8 mouse cellular contexts compared by ENCODE assay signal in genomic region chr7:28665620-28666579, GRCm38 (mm10). TPM values are rescaled to one million over a fixed set of nuclear protein-coding genes. Genes with fewer than 3 reads are reported as not detected.
DNase-seq lines count a peak whose midpoint lies in the region; ATAC-seq lines count a peak whose summit lies in the region.

No protein-coding gene starts in this region.

- H3K4me2 ChIP-seq in liver, embryonic 11.5 days = peak overlapping the region; percentile 12
- peak overlapping the region; percentile 48 for H3K4me2 ChIP-seq in embryonic facial prominence, embryonic 14.5 days (ENCODE audit: low read depth, low read length)
- peak overlapping the region; percentile 36 for H3K4me2 ChIP-seq in limb, embryonic 11.5 days (ENCODE audit: low read depth, severe bottlenecking)
- peak overlapping the region; percentile 30 for H3K4me2 ChIP-seq in stomach, embryonic 14.5 days (replicated peaks; ENCODE audit: low read depth, low read length)

- H3K27ac ChIP-seq in liver, embryonic 11.5 days (ENCODE audit: low read depth, low read length) = no peak overlapping the region
- H3K27ac ChIP-seq in embryonic facial prominence, embryonic 14.5 days (replicated peaks; ENCODE audit: low read depth, low read length) = peak overlapping the region; percentile 49
- H3K27ac ChIP-seq in limb, embryonic 11.5 days (replicated peaks; ENCODE audit: low read depth, low read length) = no peak overlapping the region
- no peak overlapping the region; the same call in 1 of the 2 replicates for H3K27ac ChIP-seq in stomach, embryonic 14.5 days (ENCODE audit: low read length)

- DNase-seq in liver, embryonic 11.5 days (ENCODE audit: low spot score) = no peak
- DNase-seq in liver (no peak), ZHBTc4 (ENCODE audit: low read depth, low spot score) (peak; percentile 30)
- DNase-seq in embryonic facial prominence, embryonic 14.5 days (ENCODE audit: low spot score) = peak; percentile 92
- DNase-seq in limb, embryonic 11.5 days (ENCODE audit: low spot score) = peak; percentile 65
- no peak for DNase-seq in gastrocnemius, postnatal 25 days

- ATAC-seq in liver, embryonic 11.5 days (replicated peaks; ENCODE audit: low FRiP score) = no peak
- ATAC-seq in embryonic facial prominence, embryonic 14.5 days (ENCODE audit: low read depth) = peak; percentile 90
- ATAC-seq in limb, embryonic 11.5 days (ENCODE audit: insufficient number of reproducible peaks, low FRiP score, low TSS enrichment, low read depth) = 0 out of 2 replicates have a peak, but pooled peaks have one; percentile 44
- no peak for ATAC-seq in stomach, embryonic 14.5 days (ENCODE audit: insufficient number of reproducible peaks, insufficient read depth, low FRiP score, low read depth)
- no peak for ATAC-seq in erythroid progenitor cell, adult 5-6 weeks (replicated peaks; ENCODE audit: low FRiP score, poor library complexity, severe bottlenecking)

- H3K9me3 ChIP-seq in liver, embryonic 11.5 days (ENCODE audit: control insufficient read depth, low read length) = no peaks in the 10 kb centered on the region
- H3K9me3 ChIP-seq in embryonic facial prominence, embryonic 14.5 days (ENCODE audit: control insufficient read depth, low read length) = no peaks in the 10 kb centered on the region
- no peaks in the 10 kb centered on the region for H3K9me3 ChIP-seq in limb, embryonic 11.5 days (ENCODE audit: control insufficient read depth, low read length)
- no peaks in the 10 kb centered on the region for H3K9me3 ChIP-seq in stomach, embryonic 14.5 days (ENCODE audit: control insufficient read depth, low read depth, low read length)

- no peak overlapping the region for H3K4me3 ChIP-seq in liver, embryonic 11.5 days (ENCODE audit: low read depth, low read length)
- H3K4me3 ChIP-seq in embryonic facial prominence, embryonic 14.5 days (ENCODE audit: low read depth, low read length) = peak overlapping the region; percentile 17
- no peak overlapping the region for H3K4me3 ChIP-seq in limb, embryonic 11.5 days (ENCODE audit: low read depth, low read length)
- no peak overlapping the region for H3K4me3 ChIP-seq in stomach, embryonic 14.5 days (ENCODE audit: low read depth, low read length)

- no peak overlapping the region for H3K9ac ChIP-seq in liver, embryonic 11.5 days (ENCODE audit: low read depth, low read length)
- H3K9ac ChIP-seq in embryonic facial prominence, embryonic 14.5 days (ENCODE audit: low read depth, low read length) = no peak overlapping the region
- H3K9ac ChIP-seq in limb, embryonic 11.5 days (ENCODE audit: low read length) = no peak overlapping the region
- no peak overlapping the region for H3K9ac ChIP-seq in stomach, embryonic 14.5 days (replicated peaks; ENCODE audit: low read depth, low read length)

- WGBS in liver, embryonic 11.5 days = 22% methylated on average over 15 of the region's 15 CpGs
- WGBS in embryonic facial prominence, embryonic 14.5 days = 12% methylated on average over 15 of the region's 15 CpGs
- WGBS in limb, embryonic 11.5 days = 13% methylated on average over 15 of the region's 15 CpGs
- 16% methylated on average over 15 of the region's 15 CpGs for WGBS in stomach, embryonic 14.5 days

- H3K36me3 ChIP-seq in liver, embryonic 11.5 days (ENCODE audit: control insufficient read depth, insufficient read depth, low read length) = no peaks in the 10 kb centered on the region
- H3K36me3 ChIP-seq in embryonic facial prominence, embryonic 14.5 days (ENCODE audit: control insufficient read depth, insufficient read depth, low read length) = no peaks in the 10 kb centered on the region
- H3K36me3 ChIP-seq in limb, embryonic 11.5 days (ENCODE audit: control insufficient read depth, insufficient read depth, low read length) = no peaks in the 10 kb centered on the region
- H3K36me3 ChIP-seq in stomach, embryonic 14.5 days (ENCODE audit: control insufficient read depth, insufficient read depth, low read length) = no peaks in the 10 kb centered on the region

- peaks cover 9% of the 10 kb centered on the region for H3K27me3 ChIP-seq in liver, embryonic 11.5 days (replicated peaks; ENCODE audit: control insufficient read depth, insufficient read depth, low read length)
- H3K27me3 ChIP-seq in embryonic facial prominence, embryonic 14.5 days (replicated peaks; ENCODE audit: control insufficient read depth, insufficient read depth, low read length) = no peaks in the 10 kb centered on the region
- no peaks in the 10 kb centered on the region for H3K27me3 ChIP-seq in limb, embryonic 11.5 days (ENCODE audit: control insufficient read depth, insufficient read depth, low read length)
- no peaks in the 10 kb centered on the region for H3K27me3 ChIP-seq in stomach, embryonic 14.5 days (ENCODE audit: control insufficient read depth, insufficient read depth, low read length)

- no peaks in the 10 kb centered on the region for H3K4me1 ChIP-seq in liver, embryonic 11.5 days (replicated peaks; ENCODE audit: control insufficient read depth, insufficient read depth, low read length)
- peaks cover 12% of the 10 kb centered on the region; the same call in 1 of the 2 replicates for H3K4me1 ChIP-seq in embryonic facial prominence, embryonic 14.5 days (ENCODE audit: control insufficient read depth, insufficient read depth, low read length)
- peaks cover 8% of the 10 kb centered on the region; the same call in 1 of the 2 replicates for H3K4me1 ChIP-seq in limb, embryonic 11.5 days (ENCODE audit: control insufficient read depth, insufficient read depth, low read length)
- peaks cover 6% of the 10 kb centered on the region; the same call in 1 of the 2 replicates for H3K4me1 ChIP-seq in stomach, embryonic 14.5 days (ENCODE audit: control insufficient read depth, insufficient read depth, low read length)

RNA-seq across cellular contexts. Expression of gene Fbxo27, which starts 26.7 kb away (rescaled TPM):
- polyA plus RNA-seq in liver, embryonic 11.5 days (2014; fragmentation: Nextera tagmentation; extraction: Ambion mirVana) = 1.4 and 1.7 TPM in 2 replicates
- 6.9 and 7.1 TPM in 2 replicates for polyA plus RNA-seq in embryonic facial prominence, embryonic 14.5 days (2014; fragmentation: Nextera tagmentation; extraction: Ambion mirVana)
- 5.9 and 6.2 TPM in 2 replicates for polyA plus RNA-seq in limb, embryonic 11.5 days (2014; fragmentation: Nextera tagmentation; extraction: Ambion mirVana)
- 5.8 and 6.3 TPM in 2 replicates for polyA plus RNA-seq in stomach, embryonic 14.5 days (2014; fragmentation: Nextera tagmentation; extraction: Ambion mirVana)
- 1 to 10 TPM in 1 of 2 experiments, under 1 TPM in 1; 0.74 to 1.3 TPM for total RNA-seq in gastrocnemius, postnatal 25 days (2021)
- not detected in 2 replicates for total RNA-seq in erythroid progenitor cell, adult 5-6 weeks (2015; ENCODE audit: low replicate concordance)
- total RNA-seq in erythroid progenitor cell, adult 5-6 weeks (2017; ENCODE audit: low replicate concordance) = 1.4 TPM in 1 of 2 replicates, not detected in the other

RNA-seq across cellular contexts. Expression of gene Acp7, which starts 34.8 kb away (rescaled TPM):
- polyA plus RNA-seq in liver, embryonic 11.5 days (2014; fragmentation: Nextera tagmentation; extraction: Ambion mirVana) = not detected in 2 replicates
- polyA plus RNA-seq in embryonic facial prominence, embryonic 14.5 days (2014; fragmentation: Nextera tagmentation; extraction: Ambion mirVana) = 0.10 and 0.40 TPM in 2 replicates
- not detected in 2 replicates for polyA plus RNA-seq in limb, embryonic 11.5 days (2014; fragmentation: Nextera tagmentation; extraction: Ambion mirVana)
- not detected in 2 replicates for polyA plus RNA-seq in stomach, embryonic 14.5 days (2014; fragmentation: Nextera tagmentation; extraction: Ambion mirVana)
- total RNA-seq in gastrocnemius, postnatal 25 days (2021) = not detected
- total RNA-seq in erythroid progenitor cell, adult 5-6 weeks (2015; ENCODE audit: low replicate concordance) = not detected in 2 replicates
- total RNA-seq in erythroid progenitor cell, adult 5-6 weeks (2017; ENCODE audit: low replicate concordance) = not detected in 2 replicates

RNA-seq across cellular contexts. Expression of gene Fbxo17, which starts 50.7 kb away (rescaled TPM):
- 3.1 and 3.7 TPM in 2 replicates for polyA plus RNA-seq in liver, embryonic 11.5 days (2014; fragmentation: Nextera tagmentation; extraction: Ambion mirVana)
- 27.8 and 29.0 TPM in 2 replicates for polyA plus RNA-seq in embryonic facial prominence, embryonic 14.5 days (2014; fragmentation: Nextera tagmentation; extraction: Ambion mirVana)
- polyA plus RNA-seq in limb, embryonic 11.5 days (2014; fragmentation: Nextera tagmentation; extraction: Ambion mirVana) = 15.9 and 16.4 TPM in 2 replicates
- polyA plus RNA-seq in stomach, embryonic 14.5 days (2014; fragmentation: Nextera tagmentation; extraction: Ambion mirVana) = 9.5 and 12.1 TPM in 2 replicates
- 1 to 10 TPM; 5.7 to 6.0 TPM for total RNA-seq in gastrocnemius, postnatal 25 days (2021)
- 2.5 TPM in 1 of 2 replicates, not detected in the other for total RNA-seq in erythroid progenitor cell, adult 5-6 weeks (2015; ENCODE audit: low replicate concordance)
- 1.3 TPM in 1 of 2 replicates, not detected in the other for total RNA-seq in erythroid progenitor cell, adult 5-6 weeks (2017; ENCODE audit: low replicate concordance)

Comparison
In these comparisons a context has a peak if more than half of its experiments do, and no peak if none do; other contexts are left out.
1. ATAC-seq: peak in embryonic facial prominence, embryonic 14.5 days (single experiment) and limb, embryonic 11.5 days (single experiment); none in liver, embryonic 11.5 days (single experiment), stomach, embryonic 14.5 days (single experiment) and erythroid progenitor cell, adult 5-6 weeks (single experiment).
2. DNase-seq: peak in ZHBTc4 (single experiment), embryonic facial prominence, embryonic 14.5 days (single experiment) and limb, embryonic 11.5 days (single experiment); none in liver, embryonic 11.5 days (single experiment), liver (single experiment) and gastrocnemius, postnatal 25 days (single experiment).
3. Peak in every context shown above with its lines, with median percentiles within 50 percentile points of each other: H3K4me2 ChIP-seq.